ENCODE assay signal across 7 mouse cellular contexts in genomic region chr14:12821831-12822490, GRCm38 (mm10). TPM values are rescaled to one million over a fixed set of nuclear protein-coding genes. Genes with fewer than 3 reads are reported as not detected.
A peak's percentile ranks its signal among the peaks of the same experiment; 100 is the strongest.
DNase-seq lines count a peak whose midpoint lies in the region; ATAC-seq and TF ChIP-seq lines count a peak whose summit lies in the region.

No protein-coding gene starts in this region.

- no peaks in the 10 kb centered on the region for H3K9me3 ChIP-seq in embryonic facial prominence, embryonic 10.5 days
- H3K9me3 ChIP-seq in heart, postnatal 0 days (replicated peaks; ENCODE audit: control insufficient read depth, low read length) = no peaks in the 10 kb centered on the region
- H3K9me3 ChIP-seq in neural tube, embryonic 11.5 days (ENCODE audit: control insufficient read depth, low read length) = no peaks in the 10 kb centered on the region

- in situ Hi-C loops in Patski (cut with MboI; ENCODE audit: low pct_unique_long_range_greater_than_20kb) = no loop called here

- no peak for DNase-seq in Patski (ENCODE audit: low read depth, low spot score)
- DNase-seq in adrenal gland, postnatal 10 days = peak; percentile 62
- DNase-seq in embryonic facial prominence, embryonic 10.5 days (ENCODE audit: low spot score) = peak; percentile 78
- peak; percentile 56 for DNase-seq in heart, postnatal 0 days (ENCODE audit: low spot score)
- peak; percentile 55 to 72 for DNase-seq in left cerebral cortex, postnatal 10 days (ENCODE audit: extremely low spot score in 1 of 2, low spot score in 2 of 2)
- DNase-seq in neural tube, embryonic 11.5 days (ENCODE audit: low spot score) = peak; percentile 82
- DNase-seq in urinary bladder, postnatal 36 days (ENCODE audit: low spot score in 2 of 2) = no peak

- POLR2A ChIA-PET in Patski (lab: Charles Lee) = no interaction called here

- peak; percentile 21 for ATAC-seq in Patski
- ATAC-seq in heart, postnatal 0 days (ENCODE audit: insufficient read depth, low read depth) = peak; percentile 84
- peak; percentile 83 for ATAC-seq in neural tube, embryonic 11.5 days (ENCODE audit: insufficient read depth, low FRiP score, low TSS enrichment)

- intact Hi-C loops in left cerebral cortex, postnatal 10 days (cut with DNase I) = loop anchor here (5.0 to 10.0 kb wide), 2 partner anchors 247 to 375 kb away; no protein-coding TSS in a partner anchor

- under 1% methylated on average over 58 of the region's 58 CpGs for WGBS in embryonic facial prominence, embryonic 10.5 days
- under 1% methylated on average over 47 of the region's 58 CpGs for WGBS in heart, postnatal 0 days
- under 1% methylated on average over 58 of the region's 58 CpGs for WGBS in neural tube, embryonic 11.5 days

- H3K27me3 ChIP-seq in Patski = peaks cover 22% of the 10 kb centered on the region
- peaks cover 26% of the 10 kb centered on the region for H3K27me3 ChIP-seq in embryonic facial prominence, embryonic 10.5 days (replicated peaks; ENCODE audit: low read depth, poor library complexity, severe bottlenecking)
- H3K27me3 ChIP-seq in heart, postnatal 0 days (ENCODE audit: control insufficient read depth, insufficient read depth, low read length) = peaks cover 21% of the 10 kb centered on the region
- no peaks in the 10 kb centered on the region for H3K27me3 ChIP-seq in neural tube, embryonic 11.5 days (ENCODE audit: control insufficient read depth, insufficient read depth, low read length)

- no peaks in the 10 kb centered on the region for H3K36me3 ChIP-seq in embryonic facial prominence, embryonic 10.5 days (replicated peaks)
- no peaks in the 10 kb centered on the region for H3K36me3 ChIP-seq in heart, postnatal 0 days (replicated peaks; ENCODE audit: control insufficient read depth, insufficient read depth, low read length)
- no peaks in the 10 kb centered on the region for H3K36me3 ChIP-seq in neural tube, embryonic 11.5 days (ENCODE audit: control insufficient read depth, insufficient read depth, low read length)

- no peak overlapping the region for H3K9ac ChIP-seq in heart, postnatal 0 days (replicated peaks; ENCODE audit: low read depth, low read length)
- peak overlapping the region; percentile 93 for H3K9ac ChIP-seq in neural tube, embryonic 11.5 days (ENCODE audit: low read length)

- TF ChIP-seq EP300 in heart, postnatal 0 days (IDR thresholded peaks at IDR 0.05; ENCODE audit: low read depth) = no peak

- H3K4me3 ChIP-seq in embryonic facial prominence, embryonic 10.5 days = peak overlapping the region; percentile 62
- peak overlapping the region; percentile 49 for H3K4me3 ChIP-seq in heart, postnatal 0 days (ENCODE audit: low read depth, low read length)
- H3K4me3 ChIP-seq in neural tube, embryonic 11.5 days (ENCODE audit: low read depth, low read length) = peak overlapping the region; percentile 77

- H3K27ac ChIP-seq in embryonic facial prominence, embryonic 10.5 days (replicated peaks) = peak overlapping the region; percentile 75
- no peak overlapping the region for H3K27ac ChIP-seq in heart, postnatal 0 days (ENCODE audit: low read depth)
- peak overlapping the region; percentile 94 for H3K27ac ChIP-seq in neural tube, embryonic 11.5 days (ENCODE audit: low read depth, low read length)

- no peak for TF ChIP-seq CTCF in Patski (IDR thresholded peaks at IDR 0.05)
- TF ChIP-seq CTCF in heart, postnatal 0 days (IDR thresholded peaks at IDR 0.05; ENCODE audit: low read depth) = no peak

- H3K4me1 ChIP-seq in embryonic facial prominence, embryonic 10.5 days = peaks cover 19% of the 10 kb centered on the region
- H3K4me1 ChIP-seq in heart, postnatal 0 days (ENCODE audit: control insufficient read depth, insufficient read depth) = peaks cover 23% of the 10 kb centered on the region
- no peaks in the 10 kb centered on the region for H3K4me1 ChIP-seq in neural tube, embryonic 11.5 days (ENCODE audit: control insufficient read depth, insufficient read depth, low read length)

- CTCF ChIA-PET in Patski (lab: Charles Lee) = no interaction called here

- H3K4me2 ChIP-seq in heart, postnatal 0 days (ENCODE audit: low read depth, low read length) = peak overlapping the region; percentile 81
- H3K4me2 ChIP-seq in neural tube, embryonic 11.5 days (ENCODE audit: low read depth) = peak overlapping the region; percentile 86

RNA-seq across cellular contexts. Expression of gene Cadps, which starts 0.9 kb away (rescaled TPM):
- not detected for polyA plus RNA-seq in Patski (2021)
- 10 to 100 TPM; 10.9 to 17.7 TPM for total RNA-seq in adrenal gland, postnatal 10 days (2021)
- polyA plus RNA-seq in embryonic facial prominence, embryonic 10.5 days (2016; fragmentation: Nextera tagmentation; extraction: Ambion mirVana) = 2.0 and 2.6 TPM in 2 replicates
- 0.23 and 5.2 TPM in 2 replicates for total RNA-seq in heart, postnatal 0 days (2014; rRNA removed; ENCODE audit: low replicate concordance)
- 0.03 and 0.11 TPM in 2 replicates for polyA plus RNA-seq in heart, postnatal 0 days (2015; fragmentation: Nextera tagmentation; extraction: Ambion mirVana)
- 100 to 1,000 TPM; 227 to 236 TPM for total RNA-seq in left cerebral cortex, postnatal 10 days (2021)
- 27.9 and 30.0 TPM in 2 replicates for polyA plus RNA-seq in neural tube, embryonic 11.5 days (2014; fragmentation: Nextera tagmentation; extraction: Ambion mirVana)

Comparison
In these comparisons a context has a peak if more than half of its experiments do, and no peak if none do; other contexts are left out.
1. ATAC-seq: peak in every context shown above with its lines; median percentile 84 in heart, postnatal 0 days; 83 in neural tube, embryonic 11.5 days; 21 in Patski.
2. DNase-seq: peak in adrenal gland, postnatal 10 days (single experiment), embryonic facial prominence, embryonic 10.5 days (single experiment), heart, postnatal 0 days (single experiment), left cerebral cortex, postnatal 10 days (2 of 2) and neural tube, embryonic 11.5 days (single experiment); none in Patski (single experiment) and urinary bladder, postnatal 36 days (0 of 2).
3. Peak in every context shown above with its lines, with median percentiles within 50 percentile points of each other: H3K4me3 ChIP-seq.